Mouse (Mus musculus) cerebellum, adult 2 months (tissue): ENCODE results near the gene Ifit1bl2. TPM values are rescaled to one million over a fixed set of nuclear protein-coding genes. Genes with fewer than 3 reads are reported as not detected.
A peak's percentile ranks its signal among the peaks of the same experiment; 100 is the strongest.
"Not testable (repeated sequence)": the region's sequence is repeated elsewhere in the genome, so short reads cannot be mapped to it uniquely, and the experiment has no call there.

Experiments
- DNase-seq, 2 experiments: peaks; one replicate each; pipeline ENCODE4 v3.0.0; 2021
- H3K27ac ChIP-seq: fragments of 200-500 bp; 2 replicates; pipeline ENCODE4 v1.5.1; 2012; ENCODE audit warnings: low read length, control low read depth, inconsistent platforms; ENCODE audit not compliant: insufficient read depth
- H3K27me3 ChIP-seq: fragments of 200-500 bp; 2 replicates; pipeline ENCODE4 v1.6.1; 2012; ENCODE audit warnings: inconsistent platforms, mild to moderate bottlenecking, low read length, moderate library complexity; ENCODE audit not compliant: control insufficient read depth, insufficient read depth
- H3K4me1 ChIP-seq: fragments of 200-500 bp; 2 replicates; pipeline ENCODE4 v1.6.1; 2011; ENCODE audit warnings: low read length; ENCODE audit not compliant: control insufficient read depth, insufficient read depth
- H3K4me3 ChIP-seq: fragments of 200-500 bp; replicated peaks from 2 replicates; pipeline ENCODE3; 2011; ENCODE audit warnings: mild to moderate bottlenecking, low read depth, low read length, control low read depth; ENCODE audit not compliant: insufficient read depth
- CTCF ChIP-seq: fragments of 200-500 bp; IDR thresholded peaks from 2 replicates; pipeline ENCODE4 v1.5.1; 2011; ENCODE audit warnings: low read depth, mild to moderate bottlenecking, control low read depth, low read length, moderate library complexity, borderline replicate concordance; ENCODE audit not compliant: insufficient read depth
- POLR2A ChIP-seq: fragments of 200-500 bp; IDR thresholded peaks from 2 replicates; pipeline ENCODE4 v1.6.1; 2011; ENCODE audit warnings: low read length, control low read depth, borderline replicate concordance; ENCODE audit not compliant: insufficient read depth
- WGBS: fragments of 180-500 bp; shearing (Covaris S2); methylation state at CpG from one replicate; pipeline ENCODE4 v1.1.7; 2018; 5-methylcytosine and 5-hydroxymethylcytosine counted together
- polyA plus RNA-seq: library from polyadenylated mRNA; depleted of rRNA; stranded (reverse); fragments of >200 nt; gene quantifications from 2 replicates; pipeline ENCODE4 v1.2.3, GENCODE M21; 2012

Ifit1bl2 gene
- polyA plus RNA-seq, 1 experiment, result 0.20 TPM

DNA sequence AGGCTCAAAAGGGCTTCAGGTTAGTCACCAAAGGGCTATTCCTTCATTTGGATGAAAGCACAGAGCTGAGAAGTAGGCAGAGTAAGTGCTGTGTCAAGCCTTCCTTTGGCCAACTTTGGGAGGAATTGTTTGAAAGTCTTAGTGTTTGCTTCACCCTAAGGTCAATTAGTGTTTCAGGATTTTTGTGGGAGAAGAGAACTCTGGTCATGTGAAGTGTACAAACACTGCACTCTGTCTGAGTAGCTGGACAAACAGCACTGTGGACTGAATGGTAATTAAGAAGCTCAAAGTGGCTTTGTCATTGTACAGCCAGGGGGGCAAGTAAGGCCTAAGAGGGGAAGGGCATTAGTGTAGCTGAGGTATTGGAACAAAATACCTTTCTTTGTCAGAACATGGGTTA lies 9.1 kb downstream of the Ifit1bl2 start:
- Histone ChIP-seq H3K27ac (no peak overlapping the region), H3K27me3 (no peaks in the 10 kb centered on the region), H3K4me3 (no peak overlapping the region), H3K4me1 (no peaks in the 10 kb centered on the region)
- TF ChIP-seq POLR2A (no peak), CTCF (no peak)
- DNase-seq, result no peak

DNA sequence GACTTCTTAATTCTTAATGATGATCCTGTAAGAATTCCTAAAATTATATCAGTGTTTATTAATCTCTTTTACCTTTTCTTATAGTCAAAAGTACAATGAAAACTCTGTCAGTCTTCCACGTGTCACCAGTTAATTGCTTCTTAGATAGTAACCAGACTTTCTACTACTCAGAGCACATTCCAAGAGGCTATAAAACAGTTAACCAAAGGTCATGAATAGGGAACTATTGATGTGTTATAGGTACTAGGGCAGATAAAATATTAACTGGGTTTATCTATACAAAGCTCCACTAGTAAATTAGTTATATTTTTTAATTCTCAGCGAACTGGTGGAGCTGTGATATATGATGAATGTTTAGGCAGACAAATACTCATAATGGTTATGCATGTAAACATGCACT lies 13.0 kb downstream of the Ifit1bl2 start:
- no peak overlapping the region for H3K27ac ChIP-seq
- no peak overlapping the region for H3K4me3 ChIP-seq
- no peak for TF ChIP-seq CTCF
- TF ChIP-seq POLR2A, result no peak
- no peak for DNase-seq
- no peaks in the 10 kb centered on the region for H3K4me1 ChIP-seq
- 77% methylated on average over 2 of the region's 2 CpGs for WGBS
- H3K27me3 ChIP-seq, result no peaks in the 10 kb centered on the region

DNA sequence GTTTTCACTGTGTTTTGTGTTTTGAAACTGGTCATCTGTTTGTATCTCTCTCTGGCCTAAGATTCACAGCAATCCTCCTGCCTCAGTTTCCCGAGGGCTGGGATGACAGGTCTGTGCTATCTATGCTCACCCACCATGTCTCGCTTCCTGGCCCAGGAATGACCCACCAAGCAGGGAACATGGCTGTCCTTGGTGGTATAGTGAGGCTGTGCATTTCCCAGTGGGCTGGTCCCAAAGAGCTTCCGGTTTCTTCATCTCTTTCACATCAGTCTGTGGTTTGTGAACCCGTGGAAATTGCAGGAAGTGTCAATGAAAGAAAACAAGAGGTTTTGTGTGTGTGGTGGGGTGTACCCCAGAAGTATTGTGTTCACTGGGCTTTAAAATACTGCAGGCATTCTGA lies 15.9 kb downstream of the Ifit1bl2 start:
- Histone ChIP-seq H3K27me3 (no peaks in the 10 kb centered on the region), H3K4me1 (no peaks in the 10 kb centered on the region), H3K27ac (no peak overlapping the region), H3K4me3 (no peak overlapping the region)
- WGBS, result 87% methylated on average over 4 of the region's 4 CpGs
- DNase-seq, result no peak
- TF ChIP-seq POLR2A (no peak), CTCF (no peak)

DNA sequence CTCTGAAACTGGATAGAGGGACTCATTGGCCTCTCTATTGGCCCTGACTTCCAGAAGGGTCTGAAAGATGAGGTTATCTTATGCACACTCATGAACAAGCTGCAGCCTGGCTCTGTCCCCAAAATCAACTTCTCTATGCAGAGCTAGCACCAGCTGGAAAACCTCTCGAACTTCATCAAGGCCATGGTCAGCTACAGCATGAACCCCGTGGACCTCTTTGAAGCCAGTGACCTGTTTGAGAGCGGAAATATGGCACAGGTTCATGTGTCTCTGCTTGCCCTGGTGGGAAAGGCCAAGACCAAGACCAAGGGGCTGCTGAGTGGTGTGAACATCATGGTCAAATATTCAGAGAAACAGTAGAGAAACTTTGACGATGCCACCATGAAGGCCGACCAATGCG lies 16.8 kb downstream of the Ifit1bl2 start:
- no peak for TF ChIP-seq POLR2A
- no peak for TF ChIP-seq CTCF
- H3K4me1 ChIP-seq, result no peaks in the 10 kb centered on the region
- H3K27me3 ChIP-seq, result no peaks in the 10 kb centered on the region
- H3K27ac ChIP-seq, result no peak overlapping the region
- WGBS, result 92% methylated on average over 6 of the region's 6 CpGs
- no peak for DNase-seq
- no peak overlapping the region for H3K4me3 ChIP-seq

DNA sequence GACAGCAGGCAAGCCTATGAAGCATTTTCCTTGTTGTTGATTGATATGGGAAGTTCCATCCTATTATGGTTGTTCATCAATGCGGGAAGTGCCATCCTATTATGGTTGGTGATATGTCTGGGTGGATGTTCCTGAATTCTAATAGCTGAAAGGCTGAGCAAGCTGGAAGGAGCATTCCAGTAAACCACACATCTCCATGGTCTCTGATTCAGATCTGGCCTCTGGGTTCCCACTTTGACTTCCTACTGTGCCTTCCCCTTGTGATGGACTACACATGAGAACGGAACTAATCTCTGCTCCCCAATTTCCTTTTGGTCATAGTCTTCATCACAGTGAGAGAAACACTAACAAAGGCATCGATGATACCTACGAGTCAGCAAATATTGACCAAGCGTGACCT lies 19.7 kb downstream of the Ifit1bl2 start:
- TF ChIP-seq CTCF (no peak), POLR2A (no peak)
- 87% methylated on average over 5 of the region's 5 CpGs for whole genome bisulfite sequencing

DNA sequence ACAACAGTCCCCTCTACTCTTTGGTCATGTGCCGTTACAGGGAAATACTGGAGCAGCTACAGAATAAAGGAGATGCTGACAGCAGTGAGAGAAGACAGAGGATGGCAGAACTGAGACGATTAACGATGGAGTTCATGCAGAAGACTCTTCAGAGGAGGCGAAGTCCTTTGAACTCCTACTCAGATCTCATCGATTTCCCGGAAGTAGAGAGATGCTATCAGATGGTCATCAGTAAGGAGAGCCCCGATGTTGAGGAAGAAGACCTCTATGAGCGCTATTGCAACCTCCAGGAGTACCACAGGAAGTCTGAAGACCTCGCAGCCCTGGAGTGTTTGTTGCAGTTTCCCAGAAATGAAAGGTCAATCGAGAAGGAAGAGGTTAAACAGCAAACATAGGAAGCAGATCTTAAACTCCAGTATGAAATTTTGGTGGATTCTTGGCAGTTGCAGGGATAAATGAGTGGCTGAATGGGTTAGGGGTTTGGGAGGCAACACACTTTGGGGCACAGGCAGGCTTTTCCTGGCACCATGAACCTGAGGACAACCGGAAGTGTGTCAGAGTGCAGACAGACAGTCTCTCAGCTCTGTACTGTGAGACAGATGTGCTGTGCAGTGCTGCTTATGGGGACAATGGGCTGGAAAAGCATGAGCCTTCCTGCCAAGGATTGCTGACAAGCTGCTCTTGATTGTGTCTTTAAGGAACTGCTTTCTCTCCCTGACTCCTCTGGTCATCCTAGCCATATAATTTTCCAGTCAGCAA lies 28.1 kb downstream of the Ifit1bl2 start:
- H3K27ac ChIP-seq, H3K27me3 ChIP-seq, DNase-seq, H3K4me1 ChIP-seq, H3K4me3 ChIP-seq: not testable (repeated sequence)
- WGBS, result 84% methylated on average over 6 of the region's 11 CpGs

More for the DNA sequence above, 19.7 kb downstream of the Ifit1bl2 start:
- Histone ChIP-seq H3K4me3 (no peak overlapping the region), H3K27me3 (no peaks in the 10 kb centered on the region), H3K27ac (no peak overlapping the region), H3K4me1 (no peaks in the 10 kb centered on the region)
- no peak for DNase-seq

DNA sequence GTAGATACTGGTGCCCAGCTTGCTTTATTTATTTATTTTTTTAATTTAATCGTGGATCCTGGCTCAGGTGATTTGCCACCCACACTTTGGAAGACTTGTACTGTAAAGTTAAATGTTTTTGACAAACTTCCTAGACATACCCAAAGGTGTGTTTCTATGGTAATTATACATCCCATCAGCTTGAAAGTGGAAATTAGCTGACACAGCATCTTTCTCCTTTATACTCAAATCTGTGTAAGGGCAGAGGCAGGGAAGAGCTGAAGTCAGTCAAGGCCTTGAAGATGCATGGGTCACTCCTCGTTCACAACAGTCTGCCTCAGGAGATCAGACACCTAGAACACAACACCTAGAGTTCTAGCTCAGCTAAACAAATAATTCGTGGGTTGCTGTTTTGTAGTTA lies 30.4 kb downstream of the Ifit1bl2 start:
- not testable (repeated sequence) for H3K4me1 ChIP-seq, H3K27ac ChIP-seq, DNase-seq, H3K4me3 ChIP-seq, H3K27me3 ChIP-seq
- 79% methylated on average over 3 of the region's 3 CpGs for WGBS

DNA sequence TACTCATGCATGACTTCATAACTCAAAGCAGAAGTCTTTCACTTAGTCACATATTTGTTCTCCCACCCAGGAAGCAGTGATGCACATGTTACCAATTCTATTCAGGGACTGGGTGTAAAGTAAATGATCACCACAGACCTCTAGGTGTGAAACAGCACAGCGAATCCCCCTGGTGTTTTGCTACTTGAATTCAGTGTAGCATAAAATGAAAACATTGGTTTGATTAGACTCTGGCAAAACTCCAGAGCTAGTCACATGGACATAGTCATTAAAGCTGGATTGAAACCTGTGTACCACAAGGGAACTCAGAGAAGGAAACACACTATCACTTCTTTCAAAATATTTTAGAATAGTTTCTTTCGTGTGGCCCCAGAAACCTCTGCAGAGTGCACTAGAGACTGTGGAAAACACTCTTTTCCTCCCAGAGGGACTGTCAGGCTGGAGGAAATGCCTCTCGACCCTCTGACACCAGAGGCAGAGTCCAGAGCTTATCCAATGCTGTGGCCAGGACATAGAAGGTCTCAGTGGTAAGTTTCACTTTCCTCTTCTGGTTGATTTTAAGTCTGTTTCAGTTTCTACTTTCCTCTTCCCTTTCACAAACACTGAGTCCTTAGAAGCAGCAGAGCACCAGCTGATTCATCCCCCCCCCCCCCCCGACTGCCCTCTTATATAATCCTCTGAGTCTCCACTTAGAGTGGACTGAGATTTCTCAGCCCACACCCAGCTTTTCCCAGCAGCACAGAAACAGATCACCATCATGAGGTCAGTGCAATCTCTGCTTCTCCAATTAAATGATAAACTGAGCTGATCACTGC lies 33.1 kb downstream of the Ifit1bl2 start, which contains the start of gene Ifit3b:
Gene Ifit3b, plus strand, starts transcription at position 734 of the 815 bp plus-strand sequence.
- WGBS, result 38% methylated on average over 4 of the region's 4 CpGs
- not testable (repeated sequence) for DNase-seq, H3K27me3 ChIP-seq, H3K4me1 ChIP-seq, H3K4me3 ChIP-seq
- H3K27ac ChIP-seq, result 0 out of 2 replicates have a peak within 1 kb of the TSS, but pooled peaks have one; percentile 39
